Mouse (Mus musculus) heart, postnatal 25 days (tissue): ENCODE data around the gene Espnl. TPM values are rescaled to one million over a fixed set of nuclear protein-coding genes. Genes with fewer than 3 reads are reported as not detected.

Experiments used
- DNase-seq: peaks from one replicate; pipeline ENCODE4 v3.0.0; 2022; ENCODE audit warnings: low spot score
- intact Hi-C: fragments of 180-260 bp; cut with DNase I; formaldehyde crosslinking; loops from one replicate; pipeline ENCODE4 v1.15.1; 2025
- total RNA-seq, 2 experiments: library from RNA; stranded (reverse); gene quantifications; 2 replicates each; pipeline ENCODE4 v1.2.3; 2021

The Espnl gene
- total RNA-seq, 2 experiments from 2014 or later, result 0.05 TPM; not detected in 1

DNA sequence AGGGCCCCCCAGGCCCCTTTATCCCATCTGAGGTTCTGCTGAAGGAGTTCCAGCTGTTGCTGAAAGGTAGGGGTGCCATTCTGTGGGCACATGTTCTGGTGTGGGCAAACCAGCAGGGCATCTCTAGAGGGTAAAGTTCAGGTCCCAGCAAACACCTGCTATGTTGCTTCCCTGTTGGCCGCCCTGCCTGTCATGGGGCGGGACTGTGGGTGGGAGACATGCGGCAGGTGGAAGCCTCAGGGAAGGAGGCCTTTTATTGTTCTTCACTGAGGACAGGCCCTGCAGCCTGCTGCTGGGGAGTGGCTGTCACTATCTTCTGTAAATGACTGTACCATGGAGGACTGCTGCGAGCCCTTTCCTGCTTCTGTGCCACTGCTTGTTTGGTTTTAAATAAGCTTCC lies 47.5 kb downstream of the Espnl start:
- intact Hi-C loops, result loop anchor here (5.0 kb wide), 1 partner anchor 113 kb away; no protein-coding TSS in a partner anchor
- no peak for DNase-seq

DNA sequence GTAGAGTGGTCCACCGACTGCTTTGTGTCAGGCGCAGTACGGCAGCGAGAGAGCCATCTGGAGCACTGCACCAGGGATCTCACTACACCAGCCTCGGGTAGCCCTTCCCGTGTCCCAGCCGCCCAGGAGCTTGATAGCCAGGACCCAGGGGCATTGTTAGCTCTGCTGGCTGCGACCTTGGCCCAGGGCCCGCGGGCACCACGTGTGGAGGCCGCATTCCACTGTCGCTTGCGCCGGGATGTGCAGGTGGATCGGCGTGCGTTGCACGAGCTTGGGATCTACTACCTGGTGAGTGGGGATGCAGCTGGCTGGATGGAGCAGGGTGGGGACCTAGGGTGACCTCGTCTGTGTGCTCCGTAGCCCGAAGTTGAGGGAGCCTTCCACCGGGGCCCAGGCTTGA lies 48.2 kb downstream of the Espnl start:
- intact Hi-C loops, result no loop called here
- no peak for DNase-seq

DNA sequence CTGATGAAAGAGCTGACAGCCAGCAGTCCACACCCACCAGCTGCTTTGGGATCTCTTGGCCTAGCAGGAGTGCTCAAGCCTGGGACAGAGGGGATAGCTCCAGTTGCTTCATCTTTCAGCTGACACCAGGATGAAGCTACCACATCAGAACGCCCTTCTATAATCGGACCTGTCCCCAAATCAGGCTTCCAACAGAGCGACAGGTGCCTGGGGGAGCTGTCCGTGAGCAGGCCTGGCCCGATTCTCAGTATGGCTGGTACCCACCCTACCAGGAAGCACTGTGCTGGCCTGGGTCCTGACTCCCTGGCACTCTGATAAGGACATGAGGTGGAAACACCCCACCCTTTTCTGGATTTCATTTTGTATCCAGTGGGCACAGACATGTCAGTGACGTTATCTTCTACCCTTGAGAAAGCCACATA lies 51.5 kb downstream of the Espnl start:
- no peak for DNase-seq
- intact Hi-C loops, result no loop called here

DNA sequence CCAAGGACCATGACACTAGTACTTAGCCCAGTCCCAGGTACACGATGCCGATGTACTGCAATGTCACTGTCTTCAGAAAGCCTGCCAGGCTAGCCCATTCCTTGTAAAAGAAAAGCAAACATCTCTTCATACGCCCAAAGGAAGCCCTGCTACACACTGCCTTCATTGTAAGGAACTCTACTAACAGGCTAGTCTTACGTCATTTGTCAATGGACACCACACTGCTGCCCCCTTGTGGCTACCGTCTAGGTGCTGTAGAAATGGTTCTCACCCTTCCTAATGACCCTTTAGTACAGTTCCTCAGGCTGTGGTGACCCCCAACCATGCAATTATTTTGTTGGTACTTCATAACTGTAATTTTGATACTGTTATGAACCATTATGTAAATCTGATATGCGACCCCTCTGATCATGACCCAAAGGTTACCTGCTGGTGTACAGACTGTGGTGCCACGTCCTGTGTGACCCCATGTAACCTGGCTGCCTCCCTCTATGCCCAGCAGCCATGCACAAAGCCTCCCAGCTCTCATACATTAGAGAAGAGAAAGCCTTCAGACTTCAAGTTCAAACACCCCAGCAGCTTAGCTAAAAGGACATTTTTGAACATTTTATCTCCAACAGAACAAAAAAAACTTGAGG lies 58.7 kb downstream of the Espnl start:
- intact Hi-C loops, result loop anchor here (1.0 kb wide), 1 partner anchor 32 kb away; no protein-coding TSS in a partner anchor
- no peak for DNase-seq

DNA sequence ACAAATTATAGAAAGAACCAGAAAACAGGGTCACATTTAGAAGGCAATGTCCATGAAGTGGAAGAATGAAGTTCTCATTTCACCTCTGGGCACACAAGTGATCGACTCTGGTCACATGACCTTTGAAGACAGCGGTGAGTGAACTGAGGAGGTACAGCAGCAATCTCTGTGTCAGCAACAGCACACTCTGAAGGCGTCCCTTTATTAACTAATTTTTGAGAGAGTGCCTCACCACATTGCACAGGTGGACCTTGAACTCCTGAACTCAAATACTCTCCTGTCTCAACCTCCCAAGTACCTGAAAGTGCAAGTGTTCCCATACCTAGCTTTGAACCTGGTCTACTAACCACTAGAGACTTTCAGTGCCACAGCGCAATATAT lies 59.2 kb downstream of the Espnl start:
- DNase-seq, result no peak
- intact Hi-C loops, result no loop called here

DNA sequence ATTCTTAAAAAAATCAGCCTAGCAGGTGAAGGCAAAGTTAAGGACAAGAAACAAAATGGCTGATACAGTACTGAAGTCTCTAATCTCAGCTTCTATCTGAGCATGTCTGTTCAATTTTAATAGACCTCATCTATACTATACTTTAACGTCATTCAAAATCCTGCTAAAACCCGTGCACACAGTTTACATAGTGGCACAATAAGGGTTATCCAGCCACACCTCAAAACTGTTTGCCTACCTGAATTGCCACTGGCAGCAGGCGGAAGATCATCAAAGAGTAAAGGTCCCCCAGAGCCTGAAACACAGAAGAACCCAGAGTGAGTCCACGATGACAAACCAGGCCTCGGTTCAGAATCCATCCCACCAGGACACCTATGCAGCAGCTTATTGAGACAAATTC lies 68.5 kb downstream of the Espnl start:
- intact Hi-C loops, result no loop called here

DNA sequence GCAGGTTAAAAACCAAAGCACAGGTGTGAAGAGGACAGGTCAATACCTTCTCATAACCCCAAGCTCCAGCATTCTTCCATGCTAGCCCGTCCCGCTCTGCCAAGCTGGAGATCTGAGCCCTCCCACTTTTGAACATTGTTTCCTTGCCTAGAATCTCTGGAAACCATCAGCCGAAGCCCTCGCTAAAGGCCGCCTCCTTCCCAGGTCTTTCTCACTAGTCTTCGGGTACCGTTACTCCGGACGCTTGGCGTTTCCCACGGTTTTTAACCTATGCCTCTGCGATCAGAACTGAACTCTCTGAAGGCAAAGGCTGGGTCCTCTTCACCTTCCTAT lies 76.0 kb downstream of the Espnl start:
- DNase-seq, result no peak
- intact Hi-C loops, result no loop called here

More for the DNA sequence above, 68.5 kb downstream of the Espnl start:
- no peak for DNase-seq

Other genes with a start within 250 kb of the Espnl start
- gene Rbm44, start 177.0 kb upstream of the Espnl start, total RNA-seq, result under 1 TPM in 1 of 2 experiments, not detected in 1; 0.10 TPM
- gene Ramp1, start 142.3 kb upstream of the Espnl start, total RNA-seq, result 10 to 100 TPM in 1 of 2 experiments, 1 to 10 TPM in 1; 7.7 to 10.1 TPM
- 10 to 100 TPM; 48.7 to 49.3 TPM for gene Ube2f, start 71.8 kb upstream of the Espnl start, total RNA-seq
- gene Scly, start 23.7 kb upstream of the Espnl start, total RNA-seq, result 10 to 100 TPM; 17.7 to 18.8 TPM
- gene Klhl30, start 28.9 kb downstream of the Espnl start, total RNA-seq, result 10 to 100 TPM; 46.3 to 52.0 TPM
- gene Erfe, start 44.4 kb downstream of the Espnl start, total RNA-seq, result under 1 TPM in 1 of 2 experiments, not detected in 1; 0.26 TPM
- 10 to 100 TPM; 41.3 to 48.1 TPM for gene Ilkap, start 76.7 kb downstream of the Espnl start, total RNA-seq
- 10 to 100 TPM; 16.6 to 18.3 TPM for gene Hes6, start 92.0 kb downstream of the Espnl start, total RNA-seq
- 10 to 100 TPM in 1 of 2 experiments, 1 to 10 TPM in 1; 2.1 to 11.7 TPM for gene Per2, start 137.2 kb downstream of the Espnl start, total RNA-seq
- 1 to 10 TPM; 5.7 to 5.9 TPM for gene Traf3ip1, start 172.6 kb downstream of the Espnl start, total RNA-seq
- gene Asb1, start 218.5 kb downstream of the Espnl start, total RNA-seq, result 10 to 100 TPM; 16.1 to 17.3 TPM